Mouse (Mus musculus) lung, embryonic 14.5 days (tissue): Measurements from ENCODE around the gene Klhdc7a. TPM values are rescaled to one million over a fixed set of nuclear protein-coding genes. Genes with fewer than 3 reads are reported as not detected.
A peak's percentile ranks its signal among the peaks of the same experiment; 100 is the strongest.

Experiments used
- ATAC-seq: fragments of 200-750 bp; cut with Nextera tagmentation; 2 replicates; pipeline ENCODE4 v1.8.0; 2017; ENCODE audit warnings: mild to moderate bottlenecking, moderate TSS enrichment, moderate library complexity; ENCODE audit not compliant: insufficient read depth
- DNase-seq: peaks from one replicate; pipeline ENCODE4 v3.0.0-alpha.2; 2015
- H3K27ac ChIP-seq: fragments of 300-500 bp; sonication (generic); 2 replicates; pipeline ENCODE4 v1.5.1; 2014; ENCODE audit warnings: low read depth, mild to moderate bottlenecking, moderate library complexity
- H3K27me3 ChIP-seq: fragments of 300-500 bp; sonication (generic); 2 replicates; pipeline ENCODE4 v1.6.1; 2014; ENCODE audit warnings: low read length, control low read depth; ENCODE audit not compliant: insufficient read depth
- H3K36me3 ChIP-seq: fragments of 300-500 bp; sonication (generic); 2 replicates; pipeline ENCODE4 v1.6.1; 2014; ENCODE audit warnings: control low read depth; ENCODE audit not compliant: insufficient read depth
- H3K4me1 ChIP-seq: fragments of 300-500 bp; sonication (generic); 2 replicates; pipeline ENCODE4 v1.6.1; 2014; ENCODE audit warnings: antibody characterized with exemption, control low read depth; ENCODE audit not compliant: insufficient read depth
- H3K4me2 ChIP-seq: fragments of 300-500 bp; sonication (generic); 2 replicates; pipeline ENCODE4 v1.6.1; 2014; ENCODE audit warnings: mild to moderate bottlenecking
- H3K4me3 ChIP-seq: fragments of 300-500 bp; sonication (generic); 2 replicates; pipeline ENCODE4 v1.5.1; 2014; ENCODE audit warnings: low read depth, low read length
- H3K9ac ChIP-seq: fragments of 300-500 bp; sonication (generic); 2 replicates; pipeline ENCODE4 v1.6.1; 2014
- H3K9me3 ChIP-seq: fragments of 300-500 bp; sonication (generic); 2 replicates; pipeline ENCODE4 v1.6.1; 2016; ENCODE audit warnings: low read depth, low read length, control low read depth
- CTCF ChIP-seq: IDR thresholded peaks from 2 replicates; pipeline ENCODE4 v1.5.1; 2016; ENCODE audit warnings: antibody characterized with exemption, low read depth
- WGBS: fragments of 180-500 bp; shearing (Covaris S2); extraction: QIAGEN DNeasy Blood & Tissue Kit; methylation state at CpG from one replicate; pipeline ENCODE4 v1.1.7; 2014; 5-methylcytosine and 5-hydroxymethylcytosine counted together
- polyA plus RNA-seq: library from polyadenylated mRNA; unstranded; fragments of >200 nt; fragmentation: Nextera tagmentation; extraction: Ambion mirVana; gene quantifications from 2 replicates; pipeline ENCODE4 v1.2.1, GENCODE M21; 2014

Klhdc7a gene
- 0.47 and 0.53 TPM in 2 replicates for polyA plus RNA-seq

- Histone ChIP-seq H3K9me3 (no peaks in the 10 kb centered on the region), H3K4me2 (peak within 1 kb of the TSS; percentile 36), H3K27ac (peak within 1 kb of the TSS; percentile 70), H3K4me1 (no peaks in the 10 kb centered on the region), H3K4me3 (no peak within 1 kb of the TSS), H3K9ac (no peak within 1 kb of the TSS), H3K36me3 (no peaks in the 10 kb centered on the region), H3K27me3 (no peaks in the 10 kb centered on the region)
- DNase-seq (peak; percentile 66), ATAC-seq (peak; percentile 68)
- TF ChIP-seq CTCF: no peak
- 14% methylated on average over 4 of the region's 4 CpGs for WGBS
These were observed at the start of gene Klhdc7a for GRCm38 (mm10) chr4:139967922-139968321. TSS of gene Klhdc7a (minus strand) at chr4:139968026.

- Histone ChIP-seq H3K4me2 (no peak overlapping the region), H3K36me3 (no peaks in the 10 kb centered on the region), H3K9ac (no peak overlapping the region), H3K9me3 (no peaks in the 10 kb centered on the region), H3K4me3 (no peak overlapping the region), H3K27me3 (no peaks in the 10 kb centered on the region), H3K27ac (no peak overlapping the region), H3K4me1 (no peaks in the 10 kb centered on the region)
- WGBS: 42% methylated on average over 7 of the region's 7 CpGs
- ATAC-seq (no peak), DNase-seq (no peak)
- TF ChIP-seq CTCF: no peak
These were observed 48.1 kb upstream of the Klhdc7a start for GRCm38 (mm10) chr4:140015916-140016315.

- Histone ChIP-seq H3K9me3 (no peaks in the 10 kb centered on the region), H3K27me3 (no peaks in the 10 kb centered on the region), H3K4me3 (no peak overlapping the region), H3K9ac (no peak overlapping the region), H3K4me2 (no peak overlapping the region), H3K27ac (no peak overlapping the region), H3K36me3 (no peaks in the 10 kb centered on the region), H3K4me1 (no peaks in the 10 kb centered on the region)
- 63% methylated on average over 11 of the region's 11 CpGs for WGBS
- TF ChIP-seq CTCF: no peak
- DNase-seq: no peak
- ATAC-seq: no peak
These were observed 43.1 kb upstream of the Klhdc7a start for GRCm38 (mm10) chr4:140010728-140011470.

GRCm38 (mm10) chr4:140004932-140005331 lies 37.1 kb upstream of the Klhdc7a start:
- Histone ChIP-seq H3K4me1 (no peaks in the 10 kb centered on the region), H3K27ac (no peak overlapping the region)
- DNase-seq: peak; percentile 40

GRCm38 (mm10) chr4:140004170-140004569 lies 36.3 kb upstream of the Klhdc7a start:
- H3K27ac ChIP-seq: no peak overlapping the region

More at GRCm38 (mm10) chr4:140004932-140005331, 37.1 kb upstream of the Klhdc7a start:
- WGBS: 2% methylated on average over 5 of the region's 5 CpGs
- peak; percentile 66 for ATAC-seq
- no peak overlapping the region for H3K4me3 ChIP-seq
- H3K9me3 ChIP-seq: no peaks in the 10 kb centered on the region
- no peaks in the 10 kb centered on the region for H3K36me3 ChIP-seq
- H3K27me3 ChIP-seq: peaks cover 24% of the 10 kb centered on the region; the same call in 1 of the 2 replicates
- TF ChIP-seq CTCF: no peak
- peak overlapping the region; percentile 53 for H3K4me2 ChIP-seq
- no peak overlapping the region for H3K9ac ChIP-seq

GRCm38 (mm10) chr4:140002069-140002468 lies 34.2 kb upstream of the Klhdc7a start:
- Histone ChIP-seq H3K9ac (no peak overlapping the region), H3K27me3 (peaks cover 24% of the 10 kb centered on the region; the same call in 1 of the 2 replicates), H3K27ac (no peak overlapping the region), H3K36me3 (no peaks in the 10 kb centered on the region), H3K4me1 (no peaks in the 10 kb centered on the region), H3K4me2 (no peak overlapping the region), H3K9me3 (no peaks in the 10 kb centered on the region; the same call in 1 of the 2 replicates), H3K4me3 (no peak overlapping the region)
- WGBS: 17% methylated on average over 12 of the region's 12 CpGs
- DNase-seq (no peak), ATAC-seq (no peak)
- no peak for TF ChIP-seq CTCF

More at GRCm38 (mm10) chr4:140004170-140004569, 36.3 kb upstream of the Klhdc7a start:
- Histone ChIP-seq H3K36me3 (no peaks in the 10 kb centered on the region), H3K4me2 (peak overlapping the region; percentile 53), H3K9ac (no peak overlapping the region), H3K4me3 (0 out of 2 replicates have a peak overlapping the region, but pooled peaks have one; percentile 8), H3K9me3 (no peaks in the 10 kb centered on the region), H3K27me3 (peaks cover 24% of the 10 kb centered on the region; the same call in 1 of the 2 replicates), H3K4me1 (no peaks in the 10 kb centered on the region)
- DNase-seq: peak; percentile 51
- 9% methylated on average over 12 of the region's 12 CpGs for WGBS
- no peak for TF ChIP-seq CTCF
- ATAC-seq: peak; percentile 87

- peaks cover 24% of the 10 kb centered on the region; the same call in 1 of the 2 replicates for H3K27me3 ChIP-seq
- DNase-seq (no peak), ATAC-seq (no peak)
- no peaks in the 10 kb centered on the region; the same call in 1 of the 2 replicates for H3K9me3 ChIP-seq
- TF ChIP-seq CTCF: no peak
- H3K4me2 ChIP-seq: no peak overlapping the region
- H3K4me3 ChIP-seq: no peak overlapping the region
- H3K27ac ChIP-seq: no peak overlapping the region
- H3K36me3 ChIP-seq: no peaks in the 10 kb centered on the region
- H3K9ac ChIP-seq: no peak overlapping the region
- H3K4me1 ChIP-seq: no peaks in the 10 kb centered on the region
- WGBS: 72% methylated on average over 5 of the region's 5 CpGs
These were observed 33.1 kb upstream of the Klhdc7a start for GRCm38 (mm10) chr4:140000911-140001310.
